Mouse (Mus musculus) olfactory bulb, adult 2 months (tissue): ENCODE measurements around the gene H13.

Source experiments
- CTCF ChIP-seq: fragments of 200-500 bp; IDR thresholded peaks from 2 replicates; pipeline ENCODE4 v1.5.1; 2012; ENCODE audit warnings: low read depth, mild to moderate bottlenecking, low read length, moderate library complexity; ENCODE audit not compliant: insufficient read depth
- POLR2A ChIP-seq: fragments of 200-500 bp; IDR thresholded peaks from 2 replicates; pipeline ENCODE4 v1.6.1; 2012; ENCODE audit warnings: mild to moderate bottlenecking, low read depth, low read length, moderate library complexity; ENCODE audit not compliant: insufficient read depth

GRCm38 (mm10) chr2:152734501-152734900, 65.2 kb downstream of the H13 start:
- TF ChIP-seq CTCF: no peak
- no peak for TF ChIP-seq POLR2A
